Mouse (Mus musculus) forebrain, embryonic 12.5 days (tissue): ENCODE measurements around the gene Ube2cbp. TPM values are rescaled to one million over a fixed set of nuclear protein-coding genes. Genes with fewer than 3 reads are reported as not detected.
A peak's percentile ranks its signal among the peaks of the same experiment; 100 is the strongest.

Source experiments
- ATAC-seq: fragments of 200-750 bp; cut with Nextera tagmentation; 2 replicates; pipeline ENCODE4 v1.8.0; 2017; ENCODE audit warnings: moderate TSS enrichment; ENCODE audit not compliant: low FRiP score
- H3K27ac ChIP-seq: fragments of 300-500 bp; sonication (generic); 2 replicates; pipeline ENCODE4 v1.5.1; 2016; ENCODE audit warnings: mild to moderate bottlenecking
- H3K27me3 ChIP-seq: fragments of 300-500 bp; sonication (generic); 2 replicates; pipeline ENCODE4 v1.6.1; 2016; ENCODE audit warnings: mild to moderate bottlenecking
- H3K36me3 ChIP-seq: fragments of 300-500 bp; sonication (generic); replicated peaks from 2 replicates; pipeline ENCODE4 v1.6.1; 2016; ENCODE audit warnings: mild to moderate bottlenecking
- H3K4me1 ChIP-seq: fragments of 300-500 bp; sonication (generic); 2 replicates; pipeline ENCODE4 v1.6.1; 2016
- H3K4me2 ChIP-seq: fragments of 300-500 bp; sonication (generic); 2 replicates; pipeline ENCODE4 v1.6.1; 2016; ENCODE audit warnings: mild to moderate bottlenecking, moderate library complexity
- H3K4me3 ChIP-seq: fragments of 300-500 bp; sonication (generic); replicated peaks from 2 replicates; pipeline ENCODE4 v1.5.1; 2016; ENCODE audit warnings: mild to moderate bottlenecking
- H3K9ac ChIP-seq: fragments of 300-500 bp; sonication (generic); 2 replicates; pipeline ENCODE4 v1.6.1; 2016; ENCODE audit warnings: mild to moderate bottlenecking
- H3K9me3 ChIP-seq: fragments of 300-500 bp; sonication (generic); 2 replicates; pipeline ENCODE4 v1.6.1; 2016
- WGBS: fragments of 180-500 bp; shearing (Covaris S2); methylation state at CpG from one replicate; pipeline ENCODE4 v1.1.7; 2016; 5-methylcytosine and 5-hydroxymethylcytosine counted together
- polyA plus RNA-seq: library from polyadenylated mRNA; unstranded; fragments of >200 nt; fragmentation: Nextera tagmentation; extraction: Ambion mirVana; gene quantifications from 2 replicates; pipeline ENCODE4 v1.2.1, GENCODE M21; 2016

Gene Ube2cbp
- polyA plus RNA-seq, 1 experiment from 2014 or later, result 6.9 TPM

GRCm38 (mm10) chr9:86395785-86396184, 69.0 kb downstream of the Ube2cbp start:
- H3K9me3 ChIP-seq, result no peaks in the 10 kb centered on the region
- H3K27me3 ChIP-seq, result no peaks in the 10 kb centered on the region
- no peak overlapping the region for H3K4me2 ChIP-seq
- 72% methylated on average over 6 of the region's 6 CpGs for WGBS
- H3K9ac ChIP-seq, result no peak overlapping the region
- H3K36me3 ChIP-seq, result no peaks in the 10 kb centered on the region
- H3K4me3 ChIP-seq, result no peak overlapping the region
- H3K4me1 ChIP-seq, result no peaks in the 10 kb centered on the region
- ATAC-seq, result no peak
- no peak overlapping the region for H3K27ac ChIP-seq

GRCm38 (mm10) chr9:86395012-86395411, 69.7 kb downstream of the Ube2cbp start:
- ATAC-seq, result no peak
- Histone ChIP-seq H3K4me1 (no peaks in the 10 kb centered on the region), H3K27ac (no peak overlapping the region), H3K4me3 (no peak overlapping the region), H3K9me3 (no peaks in the 10 kb centered on the region), H3K9ac (no peak overlapping the region), H3K27me3 (no peaks in the 10 kb centered on the region), H3K4me2 (no peak overlapping the region), H3K36me3 (no peaks in the 10 kb centered on the region)
- WGBS, result 92% methylated on average over 1 of the region's 1 CpGs

- Histone ChIP-seq H3K4me2 (no peak overlapping the region), H3K9ac (no peak overlapping the region), H3K4me3 (no peak overlapping the region), H3K4me1 (peaks cover 2% of the 10 kb centered on the region), H3K9me3 (no peaks in the 10 kb centered on the region), H3K36me3 (no peaks in the 10 kb centered on the region), H3K27ac (no peak overlapping the region), H3K27me3 (no peaks in the 10 kb centered on the region)
- WGBS, result 72% methylated on average over 8 of the region's 8 CpGs
- ATAC-seq, result no peak
Observed at GRCm38 (mm10) chr9:86393586-86394272, 71.0 kb downstream of the Ube2cbp start.

GRCm38 (mm10) chr9:86391467-86391866, 73.3 kb downstream of the Ube2cbp start:
- Histone ChIP-seq H3K4me2 (no peak overlapping the region), H3K4me1 (peaks cover 5% of the 10 kb centered on the region), H3K9ac (no peak overlapping the region), H3K27me3 (no peaks in the 10 kb centered on the region), H3K36me3 (no peaks in the 10 kb centered on the region), H3K4me3 (no peak overlapping the region), H3K9me3 (no peaks in the 10 kb centered on the region), H3K27ac (no peak overlapping the region)
- no peak for ATAC-seq

GRCm38 (mm10) chr9:86390713-86391112, 74.0 kb downstream of the Ube2cbp start:
- Histone ChIP-seq H3K4me3 (no peak overlapping the region), H3K9me3 (no peaks in the 10 kb centered on the region), H3K9ac (no peak overlapping the region), H3K4me2 (no peak overlapping the region), H3K27ac (no peak overlapping the region), H3K27me3 (no peaks in the 10 kb centered on the region), H3K4me1 (peaks cover 5% of the 10 kb centered on the region), H3K36me3 (no peaks in the 10 kb centered on the region)
- ATAC-seq, result no peak
- WGBS, result 76% methylated on average over 2 of the region's 2 CpGs

GRCm38 (mm10) chr9:86388538-86388937, 76.2 kb downstream of the Ube2cbp start:
- Histone ChIP-seq H3K4me2 (no peak overlapping the region), H3K9me3 (no peaks in the 10 kb centered on the region), H3K4me1 (peaks cover 5% of the 10 kb centered on the region), H3K4me3 (no peak overlapping the region), H3K27ac (no peak overlapping the region), H3K36me3 (no peaks in the 10 kb centered on the region), H3K9ac (no peak overlapping the region), H3K27me3 (no peaks in the 10 kb centered on the region)
- ATAC-seq, result no peak
- 44% methylated on average over 4 of the region's 4 CpGs for WGBS

- H3K4me1 ChIP-seq, result 0 out of 2 replicates have a peak, but pooled peaks cover 3% of the 10 kb centered on the region
- H3K27ac ChIP-seq, result no peak overlapping the region
- no peak overlapping the region for H3K4me3 ChIP-seq
- H3K27me3 ChIP-seq, result no peaks in the 10 kb centered on the region
- H3K9me3 ChIP-seq, result no peaks in the 10 kb centered on the region
- WGBS, result 89% methylated on average over 2 of the region's 2 CpGs
- no peak overlapping the region for H3K9ac ChIP-seq
- no peak for ATAC-seq
- H3K4me2 ChIP-seq, result no peak overlapping the region
- no peaks in the 10 kb centered on the region for H3K36me3 ChIP-seq
Observed at GRCm38 (mm10) chr9:86376923-86377322, 87.8 kb downstream of the Ube2cbp start.

GRCm38 (mm10) chr9:86372783-86373567, 91.8 kb downstream of the Ube2cbp start:
- Histone ChIP-seq H3K27ac (no peak overlapping the region), H3K4me1 (no peaks in the 10 kb centered on the region), H3K36me3 (no peaks in the 10 kb centered on the region), H3K27me3 (no peaks in the 10 kb centered on the region), H3K9ac (no peak overlapping the region), H3K4me3 (no peak overlapping the region), H3K4me2 (no peak overlapping the region), H3K9me3 (no peaks in the 10 kb centered on the region)
- WGBS, result 63% methylated on average over 12 of the region's 12 CpGs
- no peak for ATAC-seq

GRCm38 (mm10) chr9:86369208-86369607, 95.5 kb downstream of the Ube2cbp start:
- H3K9me3 ChIP-seq, result no peaks in the 10 kb centered on the region
- no peaks in the 10 kb centered on the region for H3K27me3 ChIP-seq
- H3K4me1 ChIP-seq, result no peaks in the 10 kb centered on the region
- H3K9ac ChIP-seq, result no peak overlapping the region
- H3K27ac ChIP-seq, result no peak overlapping the region
- ATAC-seq, result no peak
- no peak overlapping the region for H3K4me2 ChIP-seq
- 85% methylated on average over 4 of the region's 4 CpGs for WGBS
- no peak overlapping the region for H3K4me3 ChIP-seq
- no peaks in the 10 kb centered on the region for H3K36me3 ChIP-seq

- Histone ChIP-seq H3K9me3 (no peaks in the 10 kb centered on the region), H3K4me3 (no peak overlapping the region), H3K9ac (no peak overlapping the region), H3K36me3 (no peaks in the 10 kb centered on the region), H3K27me3 (no peaks in the 10 kb centered on the region), H3K4me1 (no peaks in the 10 kb centered on the region), H3K27ac (no peak overlapping the region), H3K4me2 (no peak overlapping the region)
- 77% methylated on average over 9 of the region's 9 CpGs for WGBS
- 0 out of 2 replicates have a peak, but pooled peaks have one; percentile 14 for ATAC-seq
Observed at GRCm38 (mm10) chr9:86360536-86360935, 104.2 kb downstream of the Ube2cbp start.

- no peak overlapping the region for H3K27ac ChIP-seq
- no peak overlapping the region for H3K4me2 ChIP-seq
- no peak overlapping the region for H3K4me3 ChIP-seq
- H3K36me3 ChIP-seq, result no peaks in the 10 kb centered on the region
- ATAC-seq, result no peak
- H3K9me3 ChIP-seq, result no peaks in the 10 kb centered on the region
- no peaks in the 10 kb centered on the region for H3K27me3 ChIP-seq
- H3K9ac ChIP-seq, result no peak overlapping the region
- H3K4me1 ChIP-seq, result no peaks in the 10 kb centered on the region
- 80% methylated on average over 3 of the region's 3 CpGs for WGBS
Observed at GRCm38 (mm10) chr9:86355851-86356250, 108.9 kb downstream of the Ube2cbp start.

GRCm38 (mm10) chr9:86351491-86351890, 113.3 kb downstream of the Ube2cbp start:
- no peak for ATAC-seq

GRCm38 (mm10) chr9:86336792-86337191, 128.0 kb downstream of the Ube2cbp start:
- Histone ChIP-seq H3K36me3 (no peaks in the 10 kb centered on the region), H3K27ac (no peak overlapping the region), H3K27me3 (no peaks in the 10 kb centered on the region), H3K9me3 (no peaks in the 10 kb centered on the region), H3K4me1 (no peaks in the 10 kb centered on the region; the same call in 1 of the 2 replicates), H3K9ac (no peak overlapping the region), H3K4me3 (no peak overlapping the region), H3K4me2 (no peak overlapping the region)
- no peak for ATAC-seq
- 74% methylated on average over 2 of the region's 2 CpGs for WGBS

More at GRCm38 (mm10) chr9:86351491-86351890, 113.3 kb downstream of the Ube2cbp start:
- Histone ChIP-seq H3K4me3 (no peak overlapping the region), H3K9me3 (no peaks in the 10 kb centered on the region), H3K36me3 (no peaks in the 10 kb centered on the region), H3K9ac (no peak overlapping the region), H3K4me2 (no peak overlapping the region), H3K27ac (no peak overlapping the region), H3K4me1 (no peaks in the 10 kb centered on the region), H3K27me3 (no peaks in the 10 kb centered on the region)
- 47% methylated on average over 3 of the region's 3 CpGs for WGBS
